Mouse (Mus musculus) MEL (cell line): Measurements from ENCODE around the gene Dlg5. TPM values are rescaled to one million over a fixed set of nuclear protein-coding genes. Genes with fewer than 3 reads are reported as not detected.

Source experiments
- DNase-seq: peaks from one replicate; pipeline ENCODE4 v3.0.0; 2011; ENCODE audit warnings: low read depth, low spot score
- H3K27ac ChIP-seq: 2 replicates; pipeline ENCODE4 v1.5.1; 2012; ENCODE audit warnings: low read depth, mild to moderate bottlenecking, control low read depth, low read length, moderate library complexity; ENCODE audit not compliant: control insufficient read depth
- H3K27me3 ChIP-seq, 2 experiments: fragments of 150-350 bp in 1 of 2; sonication (generic) in 1 of 2; 2 replicates each; pipeline ENCODE4 v1.6.1; 2012; ENCODE audit warnings: low read length in 2 of 2, mild to moderate bottlenecking in 2 of 2, improper control_type of control experiment in 1 of 2, moderate library complexity in 1 of 2; ENCODE audit not compliant: insufficient read depth in 2 of 2, control insufficient read depth in 1 of 2
- H3K36me3 ChIP-seq, 2 experiments: 2 replicates each; pipeline ENCODE4 v1.6.1; 2012 to 2014; ENCODE audit warnings: low read length in 2 of 2, improper control_type of control experiment in 1 of 2, inconsistent platforms in 1 of 2, mild to moderate bottlenecking in 1 of 2; ENCODE audit not compliant: insufficient read depth in 2 of 2, control insufficient read depth in 1 of 2
- H3K4me1 ChIP-seq, 2 experiments: fragments of 150-350 bp in 1 of 2; sonication (generic) in 1 of 2; 2 replicates each; pipeline ENCODE4 v1.6.1; 2012; ENCODE audit warnings: low read length in 2 of 2, improper control_type of control experiment in 1 of 2, mild to moderate bottlenecking in 1 of 2; ENCODE audit not compliant: insufficient read depth in 2 of 2, control insufficient read depth in 1 of 2
- H3K4me3 ChIP-seq, 2 experiments: fragments of 150-350 bp in 1 of 2; sonication (generic) in 1 of 2; 2 replicates each; pipeline ENCODE4 v1.5.1; 2012; ENCODE audit warnings: low read depth in 2 of 2, low read length in 2 of 2, mild to moderate bottlenecking in 2 of 2, moderate library complexity in 2 of 2, control low read depth in 1 of 2, improper control_type of control experiment in 1 of 2; ENCODE audit not compliant: control insufficient read depth in 1 of 2, insufficient read depth in 1 of 2
- H3K79me2 ChIP-seq: 2 replicates; pipeline ENCODE4 v1.6.1; 2012; ENCODE audit warnings: mild to moderate bottlenecking, low read length, moderate library complexity; ENCODE audit not compliant: control insufficient read depth, poor library complexity, insufficient read depth
- H3K9ac ChIP-seq: 2 replicates; pipeline ENCODE4 v1.6.1; 2012; ENCODE audit warnings: low read depth, mild to moderate bottlenecking, control low read depth, low read length, moderate library complexity; ENCODE audit not compliant: control insufficient read depth, poor library complexity, severe bottlenecking
- H3K9me3 ChIP-seq: fragments of 150-350 bp; sonication (generic); replicated peaks from 2 replicates; pipeline ENCODE4 v1.6.1; 2012; ENCODE audit warnings: mild to moderate bottlenecking, low read length, improper control_type of control experiment, moderate library complexity; ENCODE audit not compliant: insufficient read depth
- CHD1 ChIP-seq: IDR thresholded peaks from 2 replicates; pipeline ENCODE4 v1.6.1; 2012; ENCODE audit warnings: low read depth, mild to moderate bottlenecking, inconsistent platforms, low read length, improper control_type of control experiment
- EP300 ChIP-seq, 2 experiments: IDR thresholded peaks; 2 replicates each; pipeline ENCODE4 v1.6.1; 2011; ENCODE audit warnings: improper control_type of control experiment in 2 of 2, low read length in 2 of 2, low read depth in 1 of 2, mild to moderate bottlenecking in 1 of 2
- GABPA ChIP-seq: IDR thresholded peaks from 2 replicates; pipeline ENCODE4 v1.6.1; 2012; ENCODE audit warnings: low read depth, mild to moderate bottlenecking, inconsistent platforms, low read length, improper control_type of control experiment, moderate library complexity
- HCFC1 ChIP-seq: IDR thresholded peaks from 2 replicates; pipeline ENCODE4 v1.6.1; 2012; ENCODE audit warnings: low read depth, mild to moderate bottlenecking, inconsistent platforms, low read length, improper control_type of control experiment, moderate library complexity
- KAT2A ChIP-seq: conservative IDR thresholded peaks from 2 replicates; pipeline ENCODE4 v1.6.1; 2012; ENCODE audit warnings: low read depth, low read length, improper control_type of control experiment, inconsistent platforms
- MAFK ChIP-seq: IDR thresholded peaks from 2 replicates; pipeline ENCODE4 v1.6.1; 2011; ENCODE audit warnings: low read depth, mild to moderate bottlenecking, low read length, improper control_type of control experiment, borderline replicate concordance
- MAX ChIP-seq: IDR thresholded peaks from 2 replicates; pipeline ENCODE4 v1.6.1; 2011; ENCODE audit warnings: low read length, improper control_type of control experiment
- MAZ ChIP-seq: IDR thresholded peaks from 2 replicates; pipeline ENCODE4 v1.6.1; 2012; ENCODE audit warnings: low read depth, mild to moderate bottlenecking, inconsistent platforms, low read length, improper control_type of control experiment
- MEF2A ChIP-seq: IDR thresholded peaks from 2 replicates; pipeline ENCODE4 v1.6.1; 2014; ENCODE audit warnings: low read depth, mild to moderate bottlenecking, inconsistent platforms, low read length, improper control_type of control experiment; ENCODE audit not compliant: poor library complexity, insufficient replicate concordance, severe bottlenecking; ENCODE audit errors: extremely low read depth
- MYB ChIP-seq: IDR thresholded peaks from 2 replicates; pipeline ENCODE4 v1.6.1; 2011; ENCODE audit warnings: mild to moderate bottlenecking, low read depth, low read length, improper control_type of control experiment
- NELFE ChIP-seq: IDR thresholded peaks from 2 replicates; pipeline ENCODE4 v1.6.1; 2011; ENCODE audit warnings: low read depth, low read length, improper control_type of control experiment
- POLR2AphosphoS2 ChIP-seq: IDR thresholded peaks from 2 replicates; pipeline ENCODE4 v1.6.1; 2011; ENCODE audit warnings: low read length, improper control_type of control experiment
- POLR2AphosphoS5 ChIP-seq: IDR thresholded peaks from 2 replicates; pipeline ENCODE4 v1.6.1; 2012; ENCODE audit warnings: low read depth, borderline replicate concordance, mild to moderate bottlenecking, inconsistent platforms, low read length, moderate library complexity, mixed read lengths
- RCOR1 ChIP-seq: IDR thresholded peaks from 2 replicates; pipeline ENCODE4 v1.6.1; 2012; ENCODE audit warnings: low read depth, mild to moderate bottlenecking, inconsistent platforms, low read length, improper control_type of control experiment
- TCF12 ChIP-seq: IDR thresholded peaks from 2 replicates; pipeline ENCODE4 v1.6.1; 2014; ENCODE audit warnings: low read depth, mild to moderate bottlenecking, inconsistent platforms, low read length, improper control_type of control experiment, moderate library complexity
- USF1 ChIP-seq: IDR thresholded peaks from 2 replicates; pipeline ENCODE4 v1.6.1; 2014; ENCODE audit warnings: low read depth, mild to moderate bottlenecking, inconsistent platforms, low read length, improper control_type of control experiment, moderate library complexity
- ZKSCAN1 ChIP-seq: IDR thresholded peaks from 2 replicates; pipeline ENCODE4 v1.6.1; 2012; ENCODE audit warnings: low read depth, mild to moderate bottlenecking, inconsistent platforms, low read length, improper control_type of control experiment, moderate library complexity
- polyA plus RNA-seq, 2 experiments: library from polyadenylated mRNA; stranded (reverse) in 1 of 2; unstranded in 1 of 2; fragments of >175 nt in 1 of 2; fragments of >200 nt in 1 of 2; gene quantifications; 2 replicates each; pipeline versions ENCODE4 v1.2.1 to v1.2.4; 2012; ENCODE audit warnings: low replicate concordance in 2 of 2, low read depth in 1 of 2; ENCODE audit not compliant: insufficient read length in 2 of 2, insufficient read depth in 1 of 2, missing spikeins in 1 of 2
- total RNA-seq: library from RNA; depleted of rRNA; stranded (reverse); fragments of 300-350 nt; gene quantifications from 2 replicates; pipeline ENCODE4 v1.2.3, GENCODE M21; 2012

Gene Dlg5
- total and polyA plus RNA-seq, 3 experiments = not detected

DNA sequence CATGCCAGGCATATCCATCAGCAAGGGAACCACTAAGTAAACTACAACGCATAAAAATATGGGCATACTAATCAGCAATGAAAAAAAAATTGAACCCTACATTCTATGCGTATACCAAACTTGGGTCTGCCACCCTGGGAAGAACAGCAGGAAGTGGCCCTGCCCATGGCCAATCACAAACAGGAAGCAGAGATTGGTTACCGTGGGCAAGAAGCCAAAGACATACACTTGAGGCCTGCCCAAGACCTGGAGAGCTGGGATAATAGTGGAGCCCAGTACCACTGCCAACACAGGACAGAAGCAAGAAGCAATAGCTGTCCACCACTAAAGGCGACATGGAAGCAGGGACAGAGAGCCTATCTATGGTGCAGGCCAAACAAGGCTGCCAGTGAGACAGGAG, 146.9 kb downstream of the Dlg5 start:
- H3K79me2 ChIP-seq = no peaks in the 10 kb centered on the region
- H3K27me3 ChIP-seq = no peaks in the 10 kb centered on the region
- H3K9me3 ChIP-seq = no peaks in the 10 kb centered on the region
- DNase-seq = no peak
- H3K4me1 ChIP-seq = no peaks in the 10 kb centered on the region
- no peak overlapping the region for H3K9ac ChIP-seq
- H3K4me3 ChIP-seq = no peak overlapping the region
- H3K36me3 ChIP-seq = no peaks in the 10 kb centered on the region
- no peak for TF ChIP-seq MAFK
- TF ChIP-seq POLR2AphosphoS2 = no peak
- TF ChIP-seq USF1 = no peak
- TF ChIP-seq CHD1 = no peak
- TF ChIP-seq ZKSCAN1 = no peak
- TF ChIP-seq MAZ = no peak
- H3K27ac ChIP-seq = no peak overlapping the region

DNA sequence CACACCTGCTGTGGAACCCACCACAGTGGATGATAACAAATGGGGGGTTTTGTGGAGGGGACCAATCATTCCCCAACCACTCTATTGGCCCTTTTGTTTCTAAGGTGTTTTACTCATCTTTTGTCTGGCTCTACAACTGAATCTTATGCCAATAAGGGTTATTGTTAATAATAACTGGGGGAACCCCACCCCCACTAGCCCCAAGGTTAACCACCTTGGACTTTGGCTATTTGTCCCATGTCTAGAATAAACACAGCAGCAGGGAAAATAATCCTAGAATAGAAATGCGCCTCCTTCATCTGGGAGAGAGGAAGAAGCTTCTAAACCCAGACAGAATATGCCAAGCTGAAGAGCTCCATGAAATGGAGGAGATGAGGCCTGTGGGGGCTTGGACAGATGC, 151.1 kb downstream of the Dlg5 start:
- DNase-seq = no peak
- no peaks in the 10 kb centered on the region for H3K27me3 ChIP-seq
- no peak overlapping the region for H3K4me3 ChIP-seq
- no peaks in the 10 kb centered on the region for H3K4me1 ChIP-seq
- no peaks in the 10 kb centered on the region for H3K9me3 ChIP-seq
- no peak overlapping the region for H3K27ac ChIP-seq
- no peaks in the 10 kb centered on the region for H3K36me3 ChIP-seq
- H3K79me2 ChIP-seq = no peaks in the 10 kb centered on the region
- no peak for TF ChIP-seq NELFE
- TF ChIP-seq GABPA = no peak
- no peak for TF ChIP-seq MYB
- TF ChIP-seq RCOR1 = no peak
- TF ChIP-seq HCFC1 = no peak
- no peak for TF ChIP-seq KAT2A
- no peak for TF ChIP-seq MEF2A
- TF ChIP-seq EP300 (IDR thresholded peaks at IDR 0.05; ENCODE audit: low read depth in 1 of 2, low read length in 2 of 2) = no peak
- no peak for TF ChIP-seq TCF12
- TF ChIP-seq USF1 = no peak
- TF ChIP-seq MAX = no peak
- no peak for TF ChIP-seq MAFK
- TF ChIP-seq POLR2AphosphoS5 = no peak
- no peak overlapping the region for H3K9ac ChIP-seq
